Mouse (Mus musculus): ENCODE data around the gene Hs2st1.
"Not testable (repeated sequence)": the region's sequence is repeated elsewhere in the genome, so short reads cannot be mapped to it uniquely, and the experiment has no call there.

Hs2st1 gene

GRCm38 (mm10) chr3:144570047-144570815 lies at the start of gene Hs2st1, which contains the start of gene Selenof:
Gene Hs2st1, minus strand, starts transcription at chr3:144570181.
Gene Selenof, plus strand, starts transcription at chr3:144570304.
- DNase-seq (ENCODE audit: low spot score) = peak; percentile 98

- no peak for DNase-seq (ENCODE audit: low spot score)
Measured at GRCm38 (mm10) chr3:144617633-144618180, 47.7 kb upstream of the Hs2st1 start.

GRCm38 (mm10) chr3:144616654-144617425 lies 46.9 kb upstream of the Hs2st1 start:
- peak; percentile 86 for DNase-seq (ENCODE audit: low spot score)

GRCm38 (mm10) chr3:144615459-144615858 lies 45.5 kb upstream of the Hs2st1 start:
- DNase-seq (ENCODE audit: low spot score) = no peak

GRCm38 (mm10) chr3:144614698-144615097 lies 44.7 kb upstream of the Hs2st1 start:
- DNase-seq (ENCODE audit: low spot score) = no peak

GRCm38 (mm10) chr3:144614277-144614676 lies 44.3 kb upstream of the Hs2st1 start:
- DNase-seq (ENCODE audit: low spot score) = no peak

GRCm38 (mm10) chr3:144612382-144612781 lies 42.4 kb upstream of the Hs2st1 start:
- no peak for DNase-seq (ENCODE audit: low spot score)

- DNase-seq (ENCODE audit: low spot score) = peak; percentile 42
Measured at GRCm38 (mm10) chr3:144611626-144612271, 41.8 kb upstream of the Hs2st1 start.

GRCm38 (mm10) chr3:144610759-144611158 lies 40.8 kb upstream of the Hs2st1 start:
- no peak for DNase-seq (ENCODE audit: low spot score)

GRCm38 (mm10) chr3:144608090-144608489 lies 38.1 kb upstream of the Hs2st1 start:
- no peak for DNase-seq (ENCODE audit: low spot score)

GRCm38 (mm10) chr3:144606449-144606848 lies 36.5 kb upstream of the Hs2st1 start:
- DNase-seq (ENCODE audit: low spot score) = no peak

- not testable (repeated sequence) for DNase-seq (ENCODE audit: low spot score)
Measured at GRCm38 (mm10) chr3:144605811-144606210, 35.8 kb upstream of the Hs2st1 start.

GRCm38 (mm10) chr3:144604205-144604604 lies 34.2 kb upstream of the Hs2st1 start:
- no peak for DNase-seq (ENCODE audit: low spot score)

GRCm38 (mm10) chr3:144603558-144603957 lies 33.6 kb upstream of the Hs2st1 start:
- no peak for DNase-seq (ENCODE audit: low spot score)

- DNase-seq (ENCODE audit: low spot score) = no peak
Measured at GRCm38 (mm10) chr3:144602819-144603218, 32.8 kb upstream of the Hs2st1 start.

- DNase-seq (ENCODE audit: low spot score) = no peak
Measured at GRCm38 (mm10) chr3:144602413-144602812, 32.4 kb upstream of the Hs2st1 start.

GRCm38 (mm10) chr3:144597790-144598467 lies 27.9 kb upstream of the Hs2st1 start:
- DNase-seq (ENCODE audit: low spot score) = no peak

GRCm38 (mm10) chr3:144597121-144597520 lies 27.1 kb upstream of the Hs2st1 start:
- DNase-seq (ENCODE audit: low spot score) = no peak

GRCm38 (mm10) chr3:144592992-144593785 lies 23.2 kb upstream of the Hs2st1 start:
- no peak for DNase-seq (ENCODE audit: low spot score)

- DNase-seq (ENCODE audit: low spot score) = no peak
Measured at GRCm38 (mm10) chr3:144589189-144589890, 19.4 kb upstream of the Hs2st1 start.
